In the genomic region with DNA sequence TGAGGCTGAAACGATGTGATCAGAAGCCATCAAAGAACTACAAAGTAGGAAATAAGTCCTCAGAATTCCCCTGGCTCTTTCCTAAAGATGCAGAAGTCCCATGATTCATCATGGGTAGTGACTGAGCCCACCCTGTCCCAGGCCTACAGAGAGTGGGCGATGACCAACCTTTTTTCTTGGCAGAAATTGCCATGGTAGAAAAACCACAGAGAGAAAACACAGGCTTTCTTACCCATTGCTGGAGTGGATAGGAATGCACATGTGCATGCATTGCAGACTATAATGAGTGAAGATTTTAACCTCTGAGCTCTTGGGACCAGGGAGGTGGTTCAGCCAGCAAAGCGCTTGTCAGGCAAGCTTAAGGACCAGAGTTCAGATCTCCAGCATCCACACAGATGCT, we compare ENCODE assay signal across 22 mouse cellular contexts. TPM values are rescaled to one million over a fixed set of nuclear protein-coding genes. Genes with fewer than 3 reads are reported as not detected.
DNase-seq lines count a peak whose midpoint lies in the region; ATAC-seq lines count a peak whose summit lies in the region.
"Had no signal": no experiment of that assay in that cellular context is flagged by ENCODE, and none has a peak within 500 bp of the region (broad histone marks: within the 10 kb centered on the region; RNA-seq: fewer than 3 reads in every experiment).

No protein-coding gene starts in this region.

- peaks cover 2% of the 10 kb centered on the region; the same call in 1 of the 2 replicates for H3K4me1 ChIP-seq in heart, embryonic 10.5 days
- H3K4me1 ChIP-seq: forebrain, embryonic 13.5 days; forebrain, embryonic 15.5 days had no signal

- ATAC-seq in monocyte, adult 5-6 weeks (replicated peaks; ENCODE audit: insufficient number of reproducible peaks, low FRiP score, low TSS enrichment, poor library complexity, severe bottlenecking): no peak
- ATAC-seq: forebrain, embryonic 13.5 days; forebrain, embryonic 15.5 days; forebrain, postnatal 0 days had no signal

- H3K27me3 ChIP-seq in heart, embryonic 10.5 days (ENCODE audit: insufficient read depth, poor library complexity, severe bottlenecking): no peaks in the 10 kb centered on the region
- H3K27me3 ChIP-seq: embryonic facial prominence, embryonic 13.5 days; embryonic facial prominence, embryonic 15.5 days; forebrain, embryonic 13.5 days; forebrain, embryonic 15.5 days had no signal

- no peak overlapping the region for H3K27ac ChIP-seq in heart, embryonic 10.5 days
- H3K27ac ChIP-seq: embryonic facial prominence, embryonic 13.5 days; embryonic facial prominence, embryonic 15.5 days; forebrain, embryonic 13.5 days; forebrain, embryonic 15.5 days had no signal

- peak; percentile 74 for DNase-seq in heart, adult 11 months
- DNase-seq in heart, embryonic 10.5 days (ENCODE audit: low spot score): no peak
- DNase-seq in NIH3T3 (ENCODE audit: low read depth): peak; percentile 53
- no peak for DNase-seq in urinary bladder, adult 18-20 months (ENCODE audit: low spot score in 2 of 2)
- DNase-seq: adrenal gland, adult 2 months; adrenal gland, postnatal 10 days; adrenal gland, postnatal 25 days; cerebellum, adult 11 months; cerebellum, adult 18-20 months; cerebellum, adult 8-10 months; cerebellum, adult 9-11 months; cerebellum, postnatal 14 days; cerebellum, postnatal 36 days; embryo, embryonic 11 days; forebrain, postnatal 0 days had no signal

- H3K9me3 ChIP-seq in heart, embryonic 10.5 days: no peaks in the 10 kb centered on the region
- H3K9me3 ChIP-seq: embryonic facial prominence, embryonic 13.5 days; embryonic facial prominence, embryonic 15.5 days; forebrain, embryonic 13.5 days; forebrain, embryonic 15.5 days had no signal

- WGBS in heart, embryonic 10.5 days: 87% methylated on average over 3 of the region's 3 CpGs

- no peak overlapping the region for H3K4me3 ChIP-seq in heart, embryonic 10.5 days
- H3K4me3 ChIP-seq: embryonic facial prominence, embryonic 13.5 days; embryonic facial prominence, embryonic 15.5 days; forebrain, embryonic 13.5 days; forebrain, embryonic 15.5 days had no signal

- peaks cover 45% of the 10 kb centered on the region for H3K36me3 ChIP-seq in heart, embryonic 10.5 days

RNA-seq across cellular contexts. Expression of a gene that starts 24.7 kb away (rescaled TPM):
- polyA plus RNA-seq in heart, embryonic 10.5 days (2016; fragmentation: Nextera tagmentation; extraction: Ambion mirVana): 186 and 196 TPM in 2 replicates
- total RNA-seq in monocyte, adult 5-6 weeks (2017): 46.0 to 84.9 TPM (median 64.9 TPM) in 3 replicates

RNA-seq across cellular contexts. Expression of a gene that starts 57.4 kb away (rescaled TPM):
- 0.55 and 1.0 TPM in 2 replicates for polyA plus RNA-seq in heart, embryonic 10.5 days (2016; fragmentation: Nextera tagmentation; extraction: Ambion mirVana)
- not detected in 3 replicates for total RNA-seq in monocyte, adult 5-6 weeks (2017)
- total RNA-seq: common myeloid progenitor, adult 5-6 weeks; MEL had no signal

RNA-seq across cellular contexts. Expression of a gene that starts 57.6 kb away (rescaled TPM):
- polyA plus RNA-seq in heart, embryonic 10.5 days (2016; fragmentation: Nextera tagmentation; extraction: Ambion mirVana): 21.8 and 26.9 TPM in 2 replicates
- 63.5 to 99.4 TPM (median 85.9 TPM) in 3 replicates for total RNA-seq in monocyte, adult 5-6 weeks (2017)

Comparison
In these comparisons a context has a peak if more than half of its experiments do, and no peak if none do; other contexts are left out.
1. DNase-seq: peak in heart, adult 11 months (single experiment) and NIH3T3 (single experiment); none in heart, embryonic 10.5 days (single experiment) and urinary bladder, adult 18-20 months (0 of 2).